Mouse (Mus musculus): ENCODE results near the gene Hsd17b11.

DNA sequence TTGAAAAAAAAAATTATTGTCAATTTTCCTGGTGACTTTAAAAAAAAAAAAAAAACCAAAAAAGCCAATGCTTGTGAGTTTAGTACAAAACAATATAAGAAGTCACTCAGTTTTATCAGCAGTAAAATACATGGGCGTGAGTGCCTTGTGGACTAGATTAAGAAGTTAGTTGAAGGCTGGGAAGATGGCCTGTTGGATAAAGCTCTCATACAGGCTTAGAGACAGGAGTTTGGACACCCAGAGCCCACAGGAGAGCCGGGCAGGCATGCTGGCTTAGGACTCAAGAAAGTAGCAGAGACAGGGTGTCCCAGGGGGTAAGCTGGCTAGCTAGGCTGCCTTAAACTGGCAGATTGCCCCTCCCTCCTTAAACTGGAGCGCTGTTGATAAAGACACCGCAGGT is 33.2 kb upstream of the Hsd17b11 start:
- TF ChIP-seq POLR2A (IDR thresholded peaks at IDR 0.05; ENCODE audit: control insufficient read depth in 1 of 2, insufficient read depth in 1 of 2, low read depth in 1 of 2, low read length in 2 of 2, poor library complexity in 1 of 2) (no peak), GABPA (IDR thresholded peaks at IDR 0.05; ENCODE audit: low read depth, low read length) (no peak), CTCF (IDR thresholded peaks at IDR 0.05 in 2 of 3, conservative IDR thresholded peaks at IDR 0.05 in 1 of 3; ENCODE audit: control insufficient read depth in 1 of 3, insufficient read depth in 1 of 3, low read depth in 2 of 3, low read length in 3 of 3, poor library complexity in 1 of 3, severe bottlenecking in 1 of 3) (no peak), EP300 (IDR thresholded peaks at IDR 0.05; ENCODE audit: low read depth in 1 of 2, low read length in 2 of 2) (peak; percentile 35 to 81), MYC (IDR thresholded peaks at IDR 0.05; ENCODE audit: low read depth, low read length) (no peak), MYB (IDR thresholded peaks at IDR 0.05; ENCODE audit: low read depth, low read length) (no peak), BHLHE40 (IDR thresholded peaks at IDR 0.05; ENCODE audit: borderline replicate concordance, low read depth, low read length) (no peak), HCFC1 (IDR thresholded peaks at IDR 0.05; ENCODE audit: low read depth, low read length) (no peak), ZC3H11A (IDR thresholded peaks at IDR 0.05; ENCODE audit: low read depth, low read length) (no peak)
